Mouse (Mus musculus): ENCODE data around the gene E030025P04Rik.

Gene E030025P04Rik

GRCm38 (mm10) chr11:109100266-109100665 lies 43.9 kb downstream of the E030025P04Rik start:
- DNase-seq, result no peak

- DNase-seq, result no peak
Measured at GRCm38 (mm10) chr11:109091821-109092220, 52.3 kb downstream of the E030025P04Rik start.
